Mouse (Mus musculus): ENCODE measurements around the gene Tmem184a.

The Tmem184a gene

GRCm38 (mm10) chr5:139792159-139792775 lies 27.4 kb downstream of the Tmem184a start:
- no peak for DNase-seq

DNA sequence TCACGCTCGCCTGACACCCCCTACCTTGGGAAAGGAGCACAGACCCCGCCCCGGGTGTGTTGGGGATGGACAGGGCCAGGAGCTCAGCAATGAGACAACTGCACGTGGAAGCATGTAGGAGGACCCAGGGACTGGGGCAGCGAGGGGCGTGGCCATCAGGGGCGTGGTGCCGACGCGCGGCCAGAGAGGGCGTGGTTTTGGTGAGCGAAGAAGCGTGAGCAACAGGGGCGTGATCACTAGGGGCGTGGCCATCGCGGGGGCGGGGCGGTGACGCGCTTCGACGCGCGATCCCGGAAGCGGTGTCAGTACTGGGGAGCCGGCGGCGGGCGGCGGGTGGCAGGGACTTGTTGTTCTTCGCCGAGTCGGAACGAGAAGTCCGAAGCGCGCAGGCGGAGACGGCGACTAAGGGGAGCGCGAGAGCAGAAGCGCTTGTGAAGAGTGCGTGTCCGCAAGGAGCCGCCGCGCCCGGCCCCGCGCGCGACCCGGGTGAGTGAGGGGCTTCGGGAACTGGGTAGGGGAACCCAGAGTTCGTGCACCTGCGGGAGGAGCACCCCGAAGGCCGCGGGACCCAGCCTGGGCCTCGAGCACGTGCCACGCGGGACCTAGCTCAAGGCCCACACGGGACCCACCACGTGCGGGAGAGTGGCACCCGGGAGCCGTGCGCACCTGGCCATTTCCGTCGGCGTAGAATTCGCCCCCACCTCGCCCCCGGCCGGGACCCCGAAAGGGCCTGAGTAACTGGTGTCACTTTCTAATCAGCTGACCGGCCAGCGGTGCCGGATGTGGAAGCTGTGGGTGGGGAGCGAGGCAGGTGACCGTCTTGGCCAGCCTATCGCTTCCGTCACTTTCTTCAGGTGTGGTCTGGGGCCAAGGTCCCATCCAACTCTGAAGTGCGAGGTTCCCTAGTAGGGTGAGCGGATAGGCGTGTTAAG lies 28.2 kb downstream of the Tmem184a start, which contains the start of gene Mafk:
Gene Mafk, plus strand, starts transcription at position 287 of the 932 bp plus-strand sequence.
- peak; percentile 99 for DNase-seq

DNA sequence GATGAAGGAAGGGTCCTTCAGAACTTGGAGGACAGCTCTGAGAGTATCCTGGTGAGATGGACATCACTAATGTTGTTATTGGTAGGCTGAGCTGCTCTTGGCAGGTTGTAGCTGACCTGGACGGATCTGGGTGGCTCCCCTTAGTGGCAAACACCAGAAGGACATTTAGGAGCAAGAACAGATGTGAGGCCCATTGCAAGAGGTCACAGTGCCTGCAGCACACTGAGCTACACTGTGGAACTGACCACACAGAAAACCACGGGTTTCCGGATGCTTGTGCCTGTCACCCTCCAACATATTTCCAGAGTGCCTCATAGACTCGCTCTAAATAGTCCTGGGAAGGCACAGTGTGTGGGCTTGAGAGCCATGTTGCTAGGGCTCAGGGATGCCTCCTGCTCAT lies 30.3 kb downstream of the Tmem184a start:
- DNase-seq = no peak

DNA sequence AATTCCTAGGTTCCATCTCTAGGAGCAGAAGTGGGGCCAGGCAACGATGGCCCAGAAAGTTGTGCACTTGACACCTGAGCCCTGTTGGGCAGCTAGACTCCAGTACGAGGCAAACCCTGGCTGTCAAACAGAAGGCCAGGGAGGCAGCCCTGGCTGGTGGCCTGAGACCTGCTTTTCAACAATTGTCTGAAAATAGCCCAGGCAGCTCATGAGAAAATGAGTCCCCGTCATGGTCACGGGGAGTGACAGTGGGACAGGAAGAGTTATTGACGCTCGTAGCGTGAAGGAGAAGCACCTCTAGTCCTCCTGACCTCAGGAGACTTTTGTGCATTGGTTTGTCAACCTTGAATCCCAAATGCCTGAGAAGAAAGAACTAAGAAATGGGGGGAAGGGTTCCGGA lies 38.3 kb downstream of the Tmem184a start:
- DNase-seq = no peak

DNA sequence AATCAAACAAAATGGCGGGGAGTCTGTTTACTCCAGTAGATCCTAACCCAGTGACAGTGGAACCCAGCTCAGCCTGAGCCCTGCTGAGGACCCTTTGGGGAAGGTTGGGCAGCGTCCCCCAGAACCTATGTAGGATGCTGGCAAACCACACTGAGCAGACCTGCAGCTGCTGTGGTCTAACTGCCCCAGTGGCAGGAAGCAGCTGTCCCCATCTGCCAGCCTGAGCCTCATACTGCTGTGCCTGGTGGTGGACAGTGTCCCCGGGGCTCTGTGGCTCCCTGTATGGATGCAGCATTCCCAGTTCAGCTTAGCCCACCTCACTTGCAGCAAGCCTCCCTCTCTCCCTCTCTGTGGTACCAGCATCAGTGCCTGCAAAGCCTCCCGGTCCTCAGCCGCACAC lies 42.8 kb downstream of the Tmem184a start:
- peak; percentile 73 for DNase-seq

DNA sequence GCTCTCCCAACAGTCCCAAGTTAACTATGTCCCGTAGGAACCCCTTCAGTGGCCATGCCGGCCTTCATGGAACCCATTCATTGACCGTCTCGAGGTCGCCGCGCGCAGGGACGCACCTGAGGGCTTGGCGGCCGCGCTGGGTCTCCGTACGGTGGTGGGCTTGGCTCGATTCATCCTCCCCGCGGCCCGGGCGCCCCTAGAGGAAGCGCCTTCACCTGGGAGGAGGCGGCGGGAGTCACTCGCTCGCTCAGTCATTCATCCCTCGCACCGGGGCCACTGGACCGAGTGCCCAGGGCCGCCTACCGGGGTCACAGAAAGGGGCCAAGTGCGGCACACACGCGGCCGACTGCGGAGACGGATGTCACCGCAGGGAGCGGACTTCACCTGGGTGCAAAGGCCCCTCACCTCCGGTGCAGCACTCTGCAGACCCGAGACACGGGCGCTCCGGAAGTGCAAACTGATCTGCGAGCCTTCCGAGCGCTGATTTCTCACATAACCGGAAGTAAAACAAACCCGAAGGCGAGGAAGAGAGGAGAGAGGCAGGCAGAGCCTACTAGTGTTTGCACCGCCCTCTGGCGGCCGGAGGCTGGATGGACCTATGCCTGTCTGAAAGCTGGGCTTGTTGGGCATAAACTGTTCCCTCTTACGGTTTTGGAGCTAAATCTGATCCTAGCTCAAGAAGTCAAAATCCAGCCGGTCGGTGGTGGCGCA lies 44.3 kb downstream of the Tmem184a start, which contains the start of gene Ints1:
Gene Ints1, minus strand, starts transcription at position 459 of the 711 bp plus-strand sequence.
- DNase-seq = peak; percentile 97

- DNase-seq = no peak
Measured at GRCm38 (mm10) chr5:139768216-139768615, 51.5 kb downstream of the Tmem184a start.

- peak; percentile 26 for DNase-seq
Measured at GRCm38 (mm10) chr5:139764296-139764695, 55.4 kb downstream of the Tmem184a start.

DNA sequence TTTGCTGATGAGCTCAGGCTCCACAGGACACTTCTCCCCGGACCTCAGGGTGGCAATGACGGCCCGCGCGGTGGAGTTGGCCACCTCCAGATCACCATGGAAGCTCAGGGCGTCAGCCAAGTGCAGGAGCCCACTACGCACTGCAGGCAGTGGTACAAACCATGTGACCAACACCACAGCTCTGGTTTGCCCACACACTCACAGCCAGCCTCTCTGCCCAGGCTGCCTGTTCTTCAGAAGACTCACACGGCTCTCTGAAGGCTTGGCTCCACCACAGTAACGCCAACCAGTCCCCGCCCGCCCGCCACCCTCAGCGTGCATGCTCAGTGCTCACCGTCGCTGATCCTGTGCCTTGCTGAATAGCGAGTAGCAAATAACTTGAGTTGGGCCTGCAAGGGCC lies 61.6 kb downstream of the Tmem184a start:
- no peak for DNase-seq

DNA sequence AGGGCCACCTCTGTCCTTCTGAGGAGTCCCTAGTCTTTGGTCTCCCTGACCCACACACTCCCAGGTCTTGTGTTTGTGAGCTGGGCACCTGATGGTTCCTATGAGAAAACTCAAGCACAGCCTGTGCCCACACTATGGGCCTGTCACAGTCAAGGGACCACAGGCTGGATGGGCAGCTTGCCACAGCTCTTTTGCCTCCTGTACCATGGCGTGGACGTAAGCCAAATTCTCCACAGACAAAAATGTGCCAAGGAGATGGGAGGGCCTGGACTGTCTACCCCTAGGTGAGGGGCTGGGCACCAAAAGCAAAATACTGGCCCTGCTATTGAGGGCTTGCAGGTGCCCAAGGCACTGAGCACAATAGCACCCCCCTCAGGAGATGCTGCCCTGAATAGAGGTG lies 63.1 kb downstream of the Tmem184a start:
- no peak for DNase-seq

- DNase-seq = no peak
Measured at GRCm38 (mm10) chr5:139756135-139756534, 63.6 kb downstream of the Tmem184a start.

DNA sequence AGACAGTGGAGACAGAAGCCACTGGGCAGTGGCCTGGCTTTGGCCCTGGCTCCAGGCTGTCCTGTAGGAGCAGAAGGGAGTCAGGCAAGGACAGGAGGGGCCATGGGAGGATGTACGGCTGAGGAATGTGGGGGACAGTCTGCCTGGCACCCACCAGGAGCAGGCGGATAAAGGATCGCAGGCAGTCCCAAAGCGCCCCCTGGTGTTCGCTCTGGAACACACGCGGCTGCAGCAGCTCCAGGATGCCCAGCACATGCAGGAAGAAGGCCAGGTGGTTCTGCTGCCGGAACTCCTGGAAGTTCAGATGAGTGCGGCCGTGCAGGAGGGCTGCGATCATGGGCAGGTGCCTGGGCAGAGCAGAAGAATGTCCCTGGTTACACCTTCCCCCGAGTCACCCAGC lies 65.0 kb downstream of the Tmem184a start:
- peak; percentile 34 for DNase-seq
